Mouse (Mus musculus): ENCODE measurements at regions not wholly inside any gene's neighbourhood (a gene's known extent, or its start where the extent isn't known, plus 50 kb on each side); places are given as distances from the start of the nearest gene placed in this dataset.

DNA sequence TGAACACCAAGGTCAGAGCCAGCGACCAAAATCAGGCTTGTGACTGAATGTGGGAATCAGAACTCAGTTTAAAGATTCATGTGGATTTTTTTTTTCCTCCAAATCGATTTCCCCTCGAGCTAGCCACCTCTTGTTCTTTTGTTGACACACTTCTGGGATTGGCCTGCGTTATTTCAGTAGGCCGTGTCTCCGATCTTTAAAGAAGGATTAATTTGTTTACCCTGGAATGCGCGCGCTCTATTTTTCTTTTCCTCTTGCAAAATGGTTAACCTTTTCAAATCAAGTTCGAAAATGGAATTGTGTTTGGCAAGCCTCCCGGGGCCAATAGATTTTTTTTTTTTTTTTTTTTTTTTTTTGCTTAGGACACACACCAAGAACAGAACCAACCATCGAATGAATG is 54.8 kb upstream of the Rph3a start:
- TF ChIP-seq POLR2A (IDR thresholded peaks at IDR 0.05; ENCODE audit: control insufficient read depth, low read depth, low read length): no peak
- TF ChIP-seq CTCF (IDR thresholded peaks at IDR 0.05; ENCODE audit: control insufficient read depth, insufficient read depth, insufficient replicate concordance, low read depth, low read length): no peak
